Mouse (Mus musculus) midbrain, postnatal 0 days (tissue): Measurements from ENCODE around the gene Rnd2. TPM values are rescaled to one million over a fixed set of nuclear protein-coding genes. Genes with fewer than 3 reads are reported as not detected.

Experiments
- ATAC-seq: fragments of 200-750 bp; cut with Nextera tagmentation; 2 replicates; pipeline ENCODE4 v1.8.0; 2017; ENCODE audit warnings: moderate number of reproducible peaks, mild to moderate bottlenecking, moderate TSS enrichment, moderate library complexity; ENCODE audit not compliant: low FRiP score
- DNase-seq: peaks from one replicate; pipeline ENCODE4 v3.0.0-alpha.2; 2015; ENCODE audit warnings: low spot score
- H3K27ac ChIP-seq: fragments of 300-500 bp; sonication (generic); 2 replicates; pipeline ENCODE4 v1.5.1; 2014; ENCODE audit warnings: low read depth, mild to moderate bottlenecking, low read length, mixed read lengths
- H3K27me3 ChIP-seq: fragments of 300-500 bp; sonication (generic); 2 replicates; pipeline ENCODE4 v1.6.1; 2014; ENCODE audit warnings: low read length, control low read depth, mixed read lengths; ENCODE audit not compliant: insufficient read depth
- H3K36me3 ChIP-seq: fragments of 300-500 bp; sonication (generic); 2 replicates; pipeline ENCODE4 v1.6.1; 2014; ENCODE audit warnings: low read length, control low read depth, mixed read lengths; ENCODE audit not compliant: insufficient read depth
- H3K4me1 ChIP-seq: fragments of 300-500 bp; sonication (generic); 2 replicates; pipeline ENCODE4 v1.6.1; 2014; ENCODE audit warnings: mild to moderate bottlenecking, control low read depth, antibody characterized with exemption, low read length, mixed read lengths; ENCODE audit not compliant: insufficient read depth
- H3K4me2 ChIP-seq: fragments of 300-500 bp; sonication (generic); 2 replicates; pipeline ENCODE4 v1.6.1; 2014; ENCODE audit warnings: low read depth, mild to moderate bottlenecking, low read length, mixed read lengths; ENCODE audit not compliant: poor library complexity, severe bottlenecking
- H3K4me3 ChIP-seq: fragments of 300-500 bp; sonication (generic); 2 replicates; pipeline ENCODE4 v1.5.1; 2014; ENCODE audit warnings: low read depth, mild to moderate bottlenecking, low read length, moderate library complexity
- H3K9ac ChIP-seq: fragments of 300-500 bp; sonication (generic); replicated peaks from 2 replicates; pipeline ENCODE4 v1.6.1; 2014; ENCODE audit warnings: mild to moderate bottlenecking, low read length, moderate library complexity, mixed read lengths; ENCODE audit not compliant: poor library complexity, severe bottlenecking
- H3K9me3 ChIP-seq: fragments of 300-500 bp; sonication (generic); 2 replicates; pipeline ENCODE4 v1.6.1; 2016; ENCODE audit warnings: low read length, control low read depth
- CTCF ChIP-seq: IDR thresholded peaks from 2 replicates; pipeline ENCODE4 v1.5.1; 2016; ENCODE audit warnings: antibody characterized with exemption, mild to moderate bottlenecking
- WGBS: fragments of 180-500 bp; shearing (Covaris S2); extraction: QIAGEN DNeasy Blood & Tissue Kit; methylation state at CpG from one replicate; pipeline ENCODE4 v1.1.7; 2014; 5-methylcytosine and 5-hydroxymethylcytosine counted together
- polyA plus RNA-seq: library from polyadenylated mRNA; unstranded; fragments of >200 nt; fragmentation: Nextera tagmentation; extraction: Ambion mirVana; gene quantifications from 2 replicates; pipeline ENCODE4 v1.2.1, GENCODE M21; 2015
- total RNA-seq: library from RNA; depleted of rRNA; stranded (reverse); fragments of >200 nt; gene quantifications from 2 replicates; pipeline ENCODE4 v1.2.3, GENCODE M21; 2014

Rnd2 gene
- total and polyA plus RNA-seq, 2 experiments from 2014 or later: 90.5 to 104 TPM

GRCm38 (mm10) chr11:101455627-101456026, 9.2 kb upstream of the Rnd2 start:
- H3K9ac ChIP-seq: no peak overlapping the region
- no peak for TF ChIP-seq CTCF
- H3K4me1 ChIP-seq: no peaks in the 10 kb centered on the region
- H3K9me3 ChIP-seq: no peaks in the 10 kb centered on the region
- H3K27me3 ChIP-seq: no peaks in the 10 kb centered on the region
- no peak overlapping the region for H3K27ac ChIP-seq
- no peak overlapping the region for H3K4me3 ChIP-seq
- ATAC-seq: no peak
- 88% methylated on average over 7 of the region's 7 CpGs for WGBS
- DNase-seq: no peak
- H3K36me3 ChIP-seq: peaks cover 31% of the 10 kb centered on the region
- H3K4me2 ChIP-seq: no peak overlapping the region

GRCm38 (mm10) chr11:101457631-101458030, 7.2 kb upstream of the Rnd2 start:
- no peak overlapping the region for H3K27ac ChIP-seq
- no peaks in the 10 kb centered on the region for H3K9me3 ChIP-seq
- WGBS: 92% methylated on average over 9 of the region's 9 CpGs
- 0 out of 2 replicates have a peak, but pooled peaks cover 2% of the 10 kb centered on the region for H3K4me1 ChIP-seq
- H3K9ac ChIP-seq: no peak overlapping the region
- no peak overlapping the region for H3K4me3 ChIP-seq
- no peak for TF ChIP-seq CTCF
- no peaks in the 10 kb centered on the region for H3K27me3 ChIP-seq
- peaks cover 40% of the 10 kb centered on the region for H3K36me3 ChIP-seq
- H3K4me2 ChIP-seq: no peak overlapping the region
- no peak for ATAC-seq
- no peak for DNase-seq

GRCm38 (mm10) chr11:101458217-101458616, 6.6 kb upstream of the Rnd2 start:
- 86% methylated on average over 12 of the region's 12 CpGs for WGBS

GRCm38 (mm10) chr11:101459716-101460115, 5.1 kb upstream of the Rnd2 start:
- Histone ChIP-seq H3K9ac (no peak overlapping the region), H3K4me3 (no peak overlapping the region), H3K4me2 (no peak overlapping the region), H3K9me3 (no peaks in the 10 kb centered on the region), H3K4me1 (peaks cover 20% of the 10 kb centered on the region), H3K27ac (no peak overlapping the region), H3K36me3 (peaks cover 42% of the 10 kb centered on the region), H3K27me3 (no peaks in the 10 kb centered on the region)
- TF ChIP-seq CTCF: no peak
- WGBS: 44% methylated on average over 6 of the region's 6 CpGs
- DNase-seq: no peak
- ATAC-seq: no peak

More at GRCm38 (mm10) chr11:101458217-101458616, 6.6 kb upstream of the Rnd2 start:
- Histone ChIP-seq H3K9me3 (no peaks in the 10 kb centered on the region), H3K9ac (no peak overlapping the region), H3K4me1 (peaks cover 7% of the 10 kb centered on the region), H3K27ac (no peak overlapping the region), H3K4me3 (no peak overlapping the region), H3K36me3 (peaks cover 42% of the 10 kb centered on the region), H3K4me2 (no peak overlapping the region), H3K27me3 (no peaks in the 10 kb centered on the region)
- DNase-seq (no peak), ATAC-seq (no peak)
- no peak for TF ChIP-seq CTCF

GRCm38 (mm10) chr11:101460321-101460720, 4.5 kb upstream of the Rnd2 start:
- Histone ChIP-seq H3K27ac (no peak overlapping the region), H3K4me1 (peaks cover 20% of the 10 kb centered on the region), H3K9ac (no peak overlapping the region), H3K27me3 (no peaks in the 10 kb centered on the region), H3K4me2 (no peak overlapping the region), H3K4me3 (no peak overlapping the region), H3K9me3 (no peaks in the 10 kb centered on the region), H3K36me3 (peaks cover 42% of the 10 kb centered on the region)
- DNase-seq: no peak
- no peak for ATAC-seq
- TF ChIP-seq CTCF: no peak
- WGBS: 90% methylated on average over 15 of the region's 15 CpGs

GRCm38 (mm10) chr11:101462141-101462540, 2.7 kb upstream of the Rnd2 start:
- no peak overlapping the region; the same call in 1 of the 2 replicates for H3K27ac ChIP-seq
- H3K27me3 ChIP-seq: no peaks in the 10 kb centered on the region
- no peaks in the 10 kb centered on the region for H3K9me3 ChIP-seq
- TF ChIP-seq CTCF: no peak
- no peak for DNase-seq
- H3K36me3 ChIP-seq: peaks cover 42% of the 10 kb centered on the region
- no peak overlapping the region for H3K4me2 ChIP-seq
- no peak overlapping the region for H3K4me3 ChIP-seq
- peaks cover 23% of the 10 kb centered on the region for H3K4me1 ChIP-seq
- no peak overlapping the region for H3K9ac ChIP-seq
- ATAC-seq: no peak
- 50% methylated on average over 14 of the region's 14 CpGs for WGBS
